Mouse (Mus musculus): ENCODE results near the gene Prep. TPM values are rescaled to one million over a fixed set of nuclear protein-coding genes. Genes with fewer than 3 reads are reported as not detected.

The Prep gene
- polyA plus RNA-seq, 1 experiment from 2014 or later: 10.8 TPM

DNA sequence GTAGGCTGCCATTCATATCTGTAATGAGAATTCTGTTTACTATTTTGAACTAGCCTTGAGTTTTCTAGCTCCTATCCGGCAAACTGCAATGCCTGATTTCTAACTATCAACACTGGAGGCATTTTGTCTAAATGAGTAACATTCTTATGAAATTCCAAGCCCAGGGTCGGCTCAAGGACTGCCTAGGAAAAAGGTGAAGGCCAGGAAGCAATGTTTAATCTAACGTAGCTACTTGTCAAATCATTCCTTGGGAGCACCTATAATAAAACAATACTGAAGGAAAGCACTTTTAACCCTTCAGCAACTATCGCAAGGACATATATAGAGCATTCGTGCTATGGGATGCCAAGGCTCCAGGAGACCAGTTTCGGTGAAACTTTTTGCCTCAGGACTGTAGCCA is 8.6 kb upstream of the Prep start:
- Histone ChIP-seq H3K36me3 (ENCODE audit: control insufficient read depth, insufficient read depth, low read length) (no peaks in the 10 kb centered on the region), H3K4me2 (replicated peaks; ENCODE audit: low read depth) (no peak overlapping the region), H3K4me1 (replicated peaks; ENCODE audit: control insufficient read depth, insufficient read depth) (no peaks in the 10 kb centered on the region), H3K9me3 (ENCODE audit: control insufficient read depth, low read length) (no peaks in the 10 kb centered on the region), H3K9ac (ENCODE audit: low read length) (no peak overlapping the region), H3K27me3 (ENCODE audit: control insufficient read depth, insufficient read depth, low read length) (no peaks in the 10 kb centered on the region), H3K4me3 (ENCODE audit: low read depth, low read length) (no peak overlapping the region), H3K27ac (replicated peaks) (no peak overlapping the region)
- TF ChIP-seq CTCF (IDR thresholded peaks at IDR 0.05; ENCODE audit: low read depth): no peak
- TF ChIP-seq EP300 (optimal IDR thresholded peaks at IDR 0.05): no peak
- DNase-seq (ENCODE audit: low spot score) (no peak), ATAC-seq (ENCODE audit: low FRiP score, low TSS enrichment) (no peak)
- WGBS: 77% methylated on average over 6 of the region's 6 CpGs

DNA sequence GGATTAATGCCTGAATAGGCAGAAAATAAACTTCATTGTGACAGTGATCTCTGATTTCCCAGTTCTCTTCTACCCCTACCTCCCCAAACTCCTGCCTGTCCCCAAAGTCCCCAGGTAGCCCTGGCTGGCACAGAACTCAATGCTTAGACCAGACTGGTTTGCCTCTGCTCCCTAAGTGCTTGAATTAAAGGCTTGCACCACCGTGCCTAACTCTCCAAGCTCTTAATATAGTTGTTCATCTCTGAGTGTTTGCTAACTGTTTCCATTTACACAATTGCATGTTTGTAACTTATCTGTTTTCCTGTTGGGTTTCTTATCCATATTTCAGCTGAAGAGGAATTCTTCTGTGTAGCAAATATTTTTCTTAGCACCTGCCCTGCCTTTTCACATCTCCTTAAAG is 6.2 kb upstream of the Prep start:
- WGBS: 50% methylated on average over 1 of the region's 1 CpGs
- TF ChIP-seq EP300 (optimal IDR thresholded peaks at IDR 0.05) (no peak), CTCF (IDR thresholded peaks at IDR 0.05; ENCODE audit: low read depth) (no peak)
- no peak for ATAC-seq (ENCODE audit: low FRiP score, low TSS enrichment)

DNA sequence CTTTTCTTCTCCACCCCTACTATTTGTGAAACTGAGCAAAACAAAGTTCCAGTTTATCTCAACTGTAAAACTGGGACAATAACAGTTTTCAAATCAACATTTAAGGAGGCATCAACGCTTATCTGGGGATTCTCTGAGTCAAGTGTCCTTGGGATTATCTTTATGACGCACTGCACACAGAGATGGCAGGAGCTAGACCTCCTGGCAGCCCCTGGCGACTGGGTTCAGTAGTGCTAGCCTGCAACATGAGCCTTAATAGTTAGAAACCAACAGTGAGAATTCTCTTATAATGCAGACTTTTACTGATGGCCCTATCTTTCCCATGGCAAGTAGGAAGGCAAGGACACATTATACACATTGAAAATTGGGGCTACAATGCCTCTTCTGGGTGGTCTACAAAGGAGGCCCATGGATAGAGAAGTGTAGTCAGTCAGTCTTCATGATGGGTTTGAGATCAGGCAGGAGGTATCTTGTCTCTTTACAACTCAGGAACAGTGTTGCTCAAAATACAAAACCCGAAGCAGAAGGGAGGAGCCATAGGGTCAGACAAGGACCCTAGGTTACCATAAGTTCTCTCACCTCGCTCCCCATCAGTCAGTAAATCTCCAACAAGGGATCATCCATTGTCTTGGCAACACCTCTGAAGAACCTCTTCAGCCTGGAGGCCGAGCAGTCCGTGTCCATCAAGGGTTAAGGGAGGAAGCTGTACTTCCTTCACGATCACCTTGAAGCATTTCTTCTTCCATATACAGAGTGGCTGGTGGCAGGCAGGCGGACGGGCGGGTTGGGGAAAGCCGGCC is 672 bp upstream of the Prep start:
- Histone ChIP-seq H3K9ac (ENCODE audit: low read length) (peak overlapping the region; percentile 84), H3K4me1 (replicated peaks; ENCODE audit: control insufficient read depth, insufficient read depth) (peaks cover 2% of the 10 kb centered on the region; the same call in 1 of the 2 replicates), H3K36me3 (ENCODE audit: control insufficient read depth, insufficient read depth, low read length) (no peaks in the 10 kb centered on the region), H3K4me3 (ENCODE audit: low read depth, low read length) (peak overlapping the region; percentile 92), H3K9me3 (ENCODE audit: control insufficient read depth, low read length) (no peaks in the 10 kb centered on the region), H3K27me3 (ENCODE audit: control insufficient read depth, insufficient read depth, low read length) (no peaks in the 10 kb centered on the region), H3K4me2 (replicated peaks; ENCODE audit: low read depth) (peak overlapping the region; percentile 83), H3K27ac (replicated peaks) (peak overlapping the region; percentile 91)
- 11% methylated on average over 12 of the region's 12 CpGs for WGBS
- ATAC-seq (ENCODE audit: low FRiP score, low TSS enrichment) (no peak), DNase-seq (ENCODE audit: low spot score) (no peak)
- TF ChIP-seq CTCF (IDR thresholded peaks at IDR 0.05; ENCODE audit: low read depth) (peak; percentile 28), EP300 (optimal IDR thresholded peaks at IDR 0.05) (no peak)

More for the DNA sequence above, 6.2 kb upstream of the Prep start:
- no peak overlapping the region for H3K4me2 ChIP-seq (replicated peaks; ENCODE audit: low read depth)
- H3K4me3 ChIP-seq (ENCODE audit: low read depth, low read length): no peak overlapping the region
- no peak overlapping the region for H3K9ac ChIP-seq (ENCODE audit: low read length)
- H3K9me3 ChIP-seq (ENCODE audit: control insufficient read depth, low read length): no peaks in the 10 kb centered on the region
- no peaks in the 10 kb centered on the region for H3K27me3 ChIP-seq (ENCODE audit: control insufficient read depth, insufficient read depth, low read length)
- no peak for DNase-seq (ENCODE audit: low spot score)
- no peak overlapping the region for H3K27ac ChIP-seq (replicated peaks)
- H3K36me3 ChIP-seq (ENCODE audit: control insufficient read depth, insufficient read depth, low read length): no peaks in the 10 kb centered on the region
- no peaks in the 10 kb centered on the region for H3K4me1 ChIP-seq (replicated peaks; ENCODE audit: control insufficient read depth, insufficient read depth)

DNA sequence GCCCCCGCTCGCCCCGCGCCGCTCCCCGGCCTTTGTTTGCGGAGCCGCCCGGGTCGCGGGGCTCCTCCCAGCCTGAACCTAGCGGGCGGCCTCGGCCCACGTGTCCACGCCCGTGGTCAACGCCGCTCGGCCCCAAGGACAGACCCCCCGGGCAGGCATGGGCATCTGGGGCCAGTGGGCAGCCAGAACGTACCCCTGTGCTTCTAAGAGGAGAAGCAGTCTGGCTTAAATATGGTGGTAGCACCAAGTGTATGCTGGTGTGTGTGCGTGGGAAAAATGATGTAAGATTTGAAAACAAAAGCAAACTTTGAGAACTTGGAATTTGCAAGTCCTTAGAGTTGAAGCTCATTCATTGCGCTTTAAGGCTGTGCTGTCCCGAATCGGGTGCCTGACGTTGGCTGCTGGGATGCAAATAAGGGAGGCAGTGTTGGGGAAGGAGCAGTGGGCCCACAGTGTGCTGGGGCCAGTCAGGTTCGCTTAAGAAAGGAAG is 478 bp downstream of the Prep start:
- peak; percentile 62 for ATAC-seq (ENCODE audit: low FRiP score, low TSS enrichment)
- TF ChIP-seq EP300 (optimal IDR thresholded peaks at IDR 0.05) (no peak), CTCF (IDR thresholded peaks at IDR 0.05; ENCODE audit: low read depth) (no peak)
- Histone ChIP-seq H3K9ac (ENCODE audit: low read length) (peak overlapping the region; percentile 84), H3K4me3 (ENCODE audit: low read depth, low read length) (peak overlapping the region; percentile 92), H3K9me3 (ENCODE audit: control insufficient read depth, low read length) (no peaks in the 10 kb centered on the region), H3K27ac (replicated peaks) (peak overlapping the region; percentile 91), H3K27me3 (ENCODE audit: control insufficient read depth, insufficient read depth, low read length) (no peaks in the 10 kb centered on the region), H3K36me3 (ENCODE audit: control insufficient read depth, insufficient read depth, low read length) (no peaks in the 10 kb centered on the region), H3K4me1 (replicated peaks; ENCODE audit: control insufficient read depth, insufficient read depth) (peaks cover 2% of the 10 kb centered on the region; the same call in 1 of the 2 replicates), H3K4me2 (replicated peaks; ENCODE audit: low read depth) (peak overlapping the region; percentile 83)
- peak; percentile 48 for DNase-seq (ENCODE audit: low spot score)
- 0% methylated on average over 28 of the region's 28 CpGs for WGBS

DNA sequence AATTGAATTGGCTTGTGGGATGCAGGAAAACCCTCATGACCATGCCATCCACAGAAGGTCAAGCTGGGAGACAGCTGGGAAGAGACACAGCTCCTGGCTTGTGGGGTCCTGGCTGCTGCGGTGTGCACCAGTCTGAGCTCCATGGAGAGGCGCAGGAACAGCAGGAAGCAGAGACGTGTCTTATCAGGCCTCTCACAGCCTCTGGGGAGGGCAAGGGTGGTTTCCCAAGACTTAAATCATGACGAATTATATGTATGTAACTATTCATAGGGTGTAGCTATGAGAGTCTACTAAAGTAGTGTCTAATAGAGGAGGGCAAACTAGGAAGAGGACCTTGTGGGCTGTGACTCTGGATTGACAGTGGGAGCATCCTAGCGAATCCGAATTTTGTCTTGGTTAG is 2.6 kb downstream of the Prep start:
- Histone ChIP-seq H3K9me3 (ENCODE audit: control insufficient read depth, low read length) (no peaks in the 10 kb centered on the region), H3K36me3 (ENCODE audit: control insufficient read depth, insufficient read depth, low read length) (peaks cover 5% of the 10 kb centered on the region; the same call in 1 of the 2 replicates), H3K27ac (replicated peaks) (no peak overlapping the region), H3K4me3 (ENCODE audit: low read depth, low read length) (no peak overlapping the region), H3K27me3 (ENCODE audit: control insufficient read depth, insufficient read depth, low read length) (no peaks in the 10 kb centered on the region), H3K4me2 (replicated peaks; ENCODE audit: low read depth) (no peak overlapping the region), H3K9ac (ENCODE audit: low read length) (no peak overlapping the region), H3K4me1 (replicated peaks; ENCODE audit: control insufficient read depth, insufficient read depth) (peaks cover 2% of the 10 kb centered on the region; the same call in 1 of the 2 replicates)
- TF ChIP-seq EP300 (optimal IDR thresholded peaks at IDR 0.05) (no peak), CTCF (IDR thresholded peaks at IDR 0.05; ENCODE audit: low read depth) (no peak)
- WGBS: 63% methylated on average over 6 of the region's 6 CpGs
- DNase-seq (ENCODE audit: low spot score): no peak
- ATAC-seq (ENCODE audit: low FRiP score, low TSS enrichment): no peak

DNA sequence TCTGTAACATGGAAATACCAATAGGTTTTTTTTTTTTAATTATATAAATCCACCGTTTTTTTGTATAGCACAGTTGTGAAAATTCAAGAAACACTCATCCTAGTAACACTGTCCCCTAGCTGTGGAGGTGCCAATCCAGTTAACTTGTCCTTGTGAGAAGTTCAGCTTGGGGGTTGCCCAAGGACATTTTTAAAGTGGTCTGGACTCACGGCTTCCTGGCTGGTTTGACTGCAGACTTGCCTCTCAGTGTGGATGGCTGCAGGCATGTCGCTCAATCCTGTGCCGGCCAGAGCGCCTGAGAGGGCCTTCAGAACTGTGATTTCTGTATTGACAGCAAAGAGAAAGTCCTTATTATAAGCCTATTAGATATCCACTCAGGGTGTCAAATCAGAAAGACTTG is 3.4 kb downstream of the Prep start:
- no peaks in the 10 kb centered on the region for H3K27me3 ChIP-seq (ENCODE audit: control insufficient read depth, insufficient read depth, low read length)
- H3K4me1 ChIP-seq (replicated peaks; ENCODE audit: control insufficient read depth, insufficient read depth): peaks cover 2% of the 10 kb centered on the region; the same call in 1 of the 2 replicates
- no peak overlapping the region for H3K4me3 ChIP-seq (ENCODE audit: low read depth, low read length)
- no peak for DNase-seq (ENCODE audit: low spot score)
- H3K4me2 ChIP-seq (replicated peaks; ENCODE audit: low read depth): no peak overlapping the region
- H3K27ac ChIP-seq (replicated peaks): no peak overlapping the region
- no peak for ATAC-seq (ENCODE audit: low FRiP score, low TSS enrichment)
- H3K9ac ChIP-seq (ENCODE audit: low read length): no peak overlapping the region
- peaks cover 5% of the 10 kb centered on the region; the same call in 1 of the 2 replicates for H3K36me3 ChIP-seq (ENCODE audit: control insufficient read depth, insufficient read depth, low read length)
- TF ChIP-seq EP300 (optimal IDR thresholded peaks at IDR 0.05) (no peak), CTCF (IDR thresholded peaks at IDR 0.05; ENCODE audit: low read depth) (no peak)
- 80% methylated on average over 5 of the region's 5 CpGs for WGBS
- H3K9me3 ChIP-seq (ENCODE audit: control insufficient read depth, low read length): no peaks in the 10 kb centered on the region
